In genomic region chr9:112070961-112071360, GRCm38 (mm10) we compare ENCODE assay signal across 15 mouse cellular contexts.
A peak's percentile ranks its signal among the peaks of the same experiment; 100 is the strongest.
DNase-seq lines count a peak whose midpoint lies in the region; ATAC-seq lines count a peak whose summit lies in the region.
"Had no signal": no experiment of that assay in that cellular context is flagged by ENCODE, and none has a peak within 500 bp of the region (broad histone marks: within the 10 kb centered on the region; RNA-seq: fewer than 3 reads in every experiment).

No protein-coding gene starts in this region.

- peaks cover 23% of the 10 kb centered on the region for H3K36me3 ChIP-seq in megakaryocyte, embryonic 14.5 days (replicated peaks; ENCODE audit: low read length)
- no peaks in the 10 kb centered on the region for H3K36me3 ChIP-seq in heart, embryonic 16.5 days (ENCODE audit: control insufficient read depth, insufficient read depth)
- 0 out of 2 replicates have a peak, but pooled peaks cover 2% of the 10 kb centered on the region for H3K36me3 ChIP-seq in neural tube, embryonic 13.5 days
- H3K36me3 ChIP-seq: limb, embryonic 12.5 days had no signal

- H3K9ac ChIP-seq in heart, embryonic 16.5 days (ENCODE audit: low read length) = peak overlapping the region; percentile 31; the same call in 1 of the 2 replicates
- no peak overlapping the region for H3K9ac ChIP-seq in neural tube, embryonic 13.5 days
- H3K9ac ChIP-seq: limb, embryonic 12.5 days had no signal

- peaks cover 48% of the 10 kb centered on the region for H3K4me1 ChIP-seq in megakaryocyte, embryonic 14.5 days
- peaks cover 13% of the 10 kb centered on the region for H3K4me1 ChIP-seq in heart, embryonic 16.5 days (ENCODE audit: control insufficient read depth, insufficient read depth, low read length)
- peaks cover 41% of the 10 kb centered on the region for H3K4me1 ChIP-seq in neural tube, embryonic 13.5 days (replicated peaks)
- H3K4me1 ChIP-seq: limb, embryonic 12.5 days had no signal

- peak overlapping the region; percentile 49 for H3K4me2 ChIP-seq in heart, embryonic 16.5 days (ENCODE audit: low read depth, low read length)
- no peak overlapping the region for H3K4me2 ChIP-seq in neural tube, embryonic 13.5 days
- H3K4me2 ChIP-seq: limb, embryonic 12.5 days had no signal

- peak; percentile 18 for DNase-seq in embryo, embryonic 11 days
- DNase-seq in embryo, embryonic 10 days (ENCODE audit: low spot score) = no peak
- DNase-seq in cerebellum, postnatal 10 days = no peak
- no peak for DNase-seq in gastrocnemius, postnatal 25 days
- DNase-seq: B cell, adult 2 months; cerebellum, postnatal 36 days; layer of hippocampus, adult 9-11 months; lung, postnatal 14 days had no signal

- 23% methylated on average over 5 of the region's 5 CpGs for WGBS in heart, embryonic 16.5 days
- 33% methylated on average over 5 of the region's 5 CpGs for WGBS in neural tube, embryonic 13.5 days

- ATAC-seq in megakaryocyte, adult 5-6 weeks (ENCODE audit: poor library complexity, severe bottlenecking) = no peak
- ATAC-seq in heart, embryonic 16.5 days (replicated peaks; ENCODE audit: extremely low read depth, insufficient read depth, low FRiP score) = no peak; the same call in 1 of the 2 replicates
- ATAC-seq in neural tube, embryonic 13.5 days (ENCODE audit: low read depth) = peak; percentile 55; the same call in 1 of the 2 replicates
- ATAC-seq: inflammation-experienced regulatory T-cells, adult 6 months; Patski had no signal

- H3K4me3 ChIP-seq in megakaryocyte, embryonic 14.5 days (replicated peaks) = peak overlapping the region; percentile 64
- no peak overlapping the region for H3K4me3 ChIP-seq in heart, embryonic 16.5 days (ENCODE audit: low read length)
- no peak overlapping the region for H3K4me3 ChIP-seq in neural tube, embryonic 13.5 days
- H3K4me3 ChIP-seq: limb, embryonic 12.5 days had no signal

- no peaks in the 10 kb centered on the region for H3K9me3 ChIP-seq in megakaryocyte, embryonic 14.5 days
- no peaks in the 10 kb centered on the region for H3K9me3 ChIP-seq in heart, embryonic 16.5 days (replicated peaks; ENCODE audit: control insufficient read depth, low read length)
- H3K9me3 ChIP-seq in neural tube, embryonic 13.5 days = no peaks in the 10 kb centered on the region
- H3K9me3 ChIP-seq: limb, embryonic 12.5 days had no signal

- H3K27ac ChIP-seq in heart, embryonic 16.5 days (ENCODE audit: low read length) = peak overlapping the region; percentile 94
- peak overlapping the region; percentile 67 for H3K27ac ChIP-seq in neural tube, embryonic 13.5 days (replicated peaks)
- H3K27ac ChIP-seq: limb, embryonic 12.5 days had no signal

- no peaks in the 10 kb centered on the region for H3K27me3 ChIP-seq in megakaryocyte, embryonic 14.5 days (replicated peaks)
- no peaks in the 10 kb centered on the region for H3K27me3 ChIP-seq in heart, embryonic 16.5 days (ENCODE audit: control insufficient read depth, insufficient read depth, low read length)
- no peaks in the 10 kb centered on the region for H3K27me3 ChIP-seq in neural tube, embryonic 13.5 days
- H3K27me3 ChIP-seq: limb, embryonic 12.5 days had no signal
